Mouse (Mus musculus) CD8-positive naive resting alpha-beta T cell, adult 2 months (primary cell): ENCODE results near the gene Pp2d1.
"Not testable (repeated sequence)": the region's sequence is repeated elsewhere in the genome, so short reads cannot be mapped to it uniquely, and the experiment has no call there.

Experiments used
- DNase-seq, 2 experiments: peaks; one replicate each; pipeline ENCODE4 v3.0.0; 2022; ENCODE audit warnings: low read depth in 2 of 2, low spot score in 2 of 2

Pp2d1 gene

GRCm38 (mm10) chr17:53539351-53539750 is at the start of gene Pp2d1:
Pp2d1 (minus strand) TSS chr17:53539451.
- not testable (repeated sequence) for DNase-seq

- no peak for DNase-seq
Observed at GRCm38 (mm10) chr17:53588097-53588855, 49.0 kb upstream of the Pp2d1 start.

GRCm38 (mm10) chr17:53587074-53587851 is 48.0 kb upstream of the Pp2d1 start:
- DNase-seq, result peak; percentile 55 to 66

- no peak for DNase-seq
Observed at GRCm38 (mm10) chr17:53583846-53584579, 44.8 kb upstream of the Pp2d1 start.

- no peak for DNase-seq
Observed at GRCm38 (mm10) chr17:53582805-53583204, 43.6 kb upstream of the Pp2d1 start.

GRCm38 (mm10) chr17:53582026-53582585 is 42.9 kb upstream of the Pp2d1 start:
- no peak for DNase-seq

GRCm38 (mm10) chr17:53580237-53580636 is 41.0 kb upstream of the Pp2d1 start:
- no peak for DNase-seq

- no peak for DNase-seq
Observed at GRCm38 (mm10) chr17:53579612-53580011, 40.4 kb upstream of the Pp2d1 start.

- DNase-seq, result no peak
Observed at GRCm38 (mm10) chr17:53578776-53579175, 39.5 kb upstream of the Pp2d1 start.

- no peak for DNase-seq
Observed at GRCm38 (mm10) chr17:53578249-53578648, 39.0 kb upstream of the Pp2d1 start.

GRCm38 (mm10) chr17:53577754-53578153 is 38.5 kb upstream of the Pp2d1 start:
- no peak for DNase-seq

- no peak for DNase-seq
Observed at GRCm38 (mm10) chr17:53577151-53577550, 37.9 kb upstream of the Pp2d1 start.

GRCm38 (mm10) chr17:53573019-53573556 is 33.8 kb upstream of the Pp2d1 start:
- no peak for DNase-seq

- DNase-seq, result not testable (repeated sequence)
Observed at GRCm38 (mm10) chr17:53570932-53571331, 31.7 kb upstream of the Pp2d1 start.

- DNase-seq, result peak; percentile 21 to 32
Observed at GRCm38 (mm10) chr17:53570361-53570875, 31.2 kb upstream of the Pp2d1 start.

GRCm38 (mm10) chr17:53569829-53570228 is 30.6 kb upstream of the Pp2d1 start:
- DNase-seq, result peak; percentile 68 to 79

- DNase-seq, result no peak
Observed at GRCm38 (mm10) chr17:53568734-53569386, 29.6 kb upstream of the Pp2d1 start.

- peak; percentile 66 to 74 for DNase-seq
Observed at GRCm38 (mm10) chr17:53568118-53568517, 28.9 kb upstream of the Pp2d1 start.

- peak; percentile 31 to 35 for DNase-seq
Observed at GRCm38 (mm10) chr17:53567346-53568101, 28.3 kb upstream of the Pp2d1 start.
